ENCODE assay signal across 8 mouse cellular contexts in genomic region chr6:145340657-145341146, GRCm38 (mm10).
DNase-seq lines count a peak whose midpoint lies in the region; ATAC-seq lines count a peak whose summit lies in the region.

No protein-coding gene starts in this region.

- peak overlapping the region; percentile 69 for H3K4me2 ChIP-seq in heart, embryonic 11.5 days
- peak overlapping the region; percentile 98 for H3K4me2 ChIP-seq in kidney, embryonic 16.5 days (replicated peaks; ENCODE audit: low read depth, low read length)
- H3K4me2 ChIP-seq in liver, embryonic 11.5 days = peak overlapping the region; percentile 93
- H3K4me2 ChIP-seq in stomach, embryonic 14.5 days (replicated peaks; ENCODE audit: low read depth, low read length) = peak overlapping the region; percentile 58

- no peaks in the 10 kb centered on the region for H3K36me3 ChIP-seq in heart, embryonic 11.5 days (ENCODE audit: control insufficient read depth, insufficient read depth, low read length)
- no peaks in the 10 kb centered on the region for H3K36me3 ChIP-seq in kidney, embryonic 16.5 days (ENCODE audit: insufficient read depth, low read length)
- H3K36me3 ChIP-seq in liver, embryonic 11.5 days (ENCODE audit: control insufficient read depth, insufficient read depth, low read length) = no peaks in the 10 kb centered on the region
- H3K36me3 ChIP-seq in stomach, embryonic 14.5 days (ENCODE audit: control insufficient read depth, insufficient read depth, low read length) = no peaks in the 10 kb centered on the region

- H3K9ac ChIP-seq in heart, embryonic 11.5 days (ENCODE audit: low read depth, low read length) = peak overlapping the region; percentile 77
- peak overlapping the region; percentile 67 for H3K9ac ChIP-seq in kidney, embryonic 16.5 days (replicated peaks; ENCODE audit: low read length)
- H3K9ac ChIP-seq in liver, embryonic 11.5 days (ENCODE audit: low read depth, low read length) = peak overlapping the region; percentile 60
- H3K9ac ChIP-seq in stomach, embryonic 14.5 days (replicated peaks; ENCODE audit: low read depth, low read length) = peak overlapping the region; percentile 42; the same call in 1 of the 2 replicates

- peak; percentile 99 for DNase-seq in B cell, adult 2 months
- peak; percentile 98 for DNase-seq in brain, adult 2 months (ENCODE audit: low read depth, low spot score)
- DNase-seq in liver, embryonic 11.5 days (ENCODE audit: low spot score) = peak; percentile 98
- peak; percentile 98 for DNase-seq in naive thymus-derived CD4-positive, alpha-beta T cell, adult 2 months (ENCODE audit: low read depth)

- ATAC-seq in erythroblast, adult 5-6 weeks (replicated peaks; ENCODE audit: low FRiP score, poor library complexity, severe bottlenecking) = peak; percentile 97
- ATAC-seq in heart, embryonic 11.5 days (replicated peaks; ENCODE audit: insufficient number of reproducible peaks, low FRiP score, low TSS enrichment) = peak; percentile 96
- ATAC-seq in kidney, embryonic 16.5 days (ENCODE audit: low FRiP score, low TSS enrichment) = peak; percentile 97
- peak; percentile 96 for ATAC-seq in liver, embryonic 11.5 days (replicated peaks; ENCODE audit: low FRiP score)
- ATAC-seq in stomach, embryonic 14.5 days (ENCODE audit: insufficient number of reproducible peaks, insufficient read depth, low FRiP score, low read depth) = peak; percentile 96

- under 1% methylated on average over 37 of the region's 37 CpGs for WGBS in heart, embryonic 11.5 days (ENCODE audit: insufficient replicate concordance)
- under 1% methylated on average over 37 of the region's 37 CpGs for WGBS in kidney, embryonic 16.5 days
- WGBS in liver, embryonic 11.5 days = under 1% methylated on average over 37 of the region's 37 CpGs
- under 1% methylated on average over 35 of the region's 37 CpGs for WGBS in stomach, embryonic 14.5 days

- H3K9me3 ChIP-seq in heart, embryonic 11.5 days (replicated peaks; ENCODE audit: control insufficient read depth, low read length) = no peaks in the 10 kb centered on the region
- no peaks in the 10 kb centered on the region for H3K9me3 ChIP-seq in kidney, embryonic 16.5 days (ENCODE audit: low read length)
- H3K9me3 ChIP-seq in liver, embryonic 11.5 days (ENCODE audit: control insufficient read depth, low read length) = no peaks in the 10 kb centered on the region
- H3K9me3 ChIP-seq in stomach, embryonic 14.5 days (ENCODE audit: control insufficient read depth, low read depth, low read length) = no peaks in the 10 kb centered on the region

- peaks cover 14% of the 10 kb centered on the region; the same call in 1 of the 2 replicates for H3K4me1 ChIP-seq in heart, embryonic 11.5 days (ENCODE audit: control insufficient read depth, insufficient read depth, low read length)
- peaks cover 12% of the 10 kb centered on the region for H3K4me1 ChIP-seq in kidney, embryonic 16.5 days (ENCODE audit: insufficient read depth, low read length)
- H3K4me1 ChIP-seq in liver, embryonic 11.5 days (replicated peaks; ENCODE audit: control insufficient read depth, insufficient read depth, low read length) = peaks cover 16% of the 10 kb centered on the region
- H3K4me1 ChIP-seq in stomach, embryonic 14.5 days (ENCODE audit: control insufficient read depth, insufficient read depth, low read length) = no peaks in the 10 kb centered on the region

- peaks cover 12% of the 10 kb centered on the region for H3K27me3 ChIP-seq in heart, embryonic 11.5 days (ENCODE audit: control insufficient read depth, insufficient read depth, low read length)
- H3K27me3 ChIP-seq in kidney, embryonic 16.5 days (ENCODE audit: insufficient read depth, low read length) = no peaks in the 10 kb centered on the region
- H3K27me3 ChIP-seq in liver, embryonic 11.5 days (replicated peaks; ENCODE audit: control insufficient read depth, insufficient read depth, low read length) = 0 out of 2 replicates have a peak, but pooled peaks cover 5% of the 10 kb centered on the region
- no peaks in the 10 kb centered on the region for H3K27me3 ChIP-seq in stomach, embryonic 14.5 days (ENCODE audit: control insufficient read depth, insufficient read depth, low read length)

- H3K27ac ChIP-seq in heart, embryonic 11.5 days (ENCODE audit: low read depth, low read length) = peak overlapping the region; percentile 89
- peak overlapping the region; percentile 93 for H3K27ac ChIP-seq in kidney, embryonic 16.5 days (ENCODE audit: low read length)
- peak overlapping the region; percentile 75 for H3K27ac ChIP-seq in liver, embryonic 11.5 days (ENCODE audit: low read depth, low read length)
- H3K27ac ChIP-seq in stomach, embryonic 14.5 days (ENCODE audit: low read length) = peak overlapping the region; percentile 85

- peak overlapping the region; percentile 43 for H3K4me3 ChIP-seq in heart, embryonic 11.5 days (ENCODE audit: low read depth, low read length)
- H3K4me3 ChIP-seq in kidney, embryonic 16.5 days (ENCODE audit: low read length) = peak overlapping the region; percentile 57
- peak overlapping the region; percentile 57 for H3K4me3 ChIP-seq in liver, embryonic 11.5 days (ENCODE audit: low read depth, low read length)
- H3K4me3 ChIP-seq in stomach, embryonic 14.5 days (ENCODE audit: low read depth, low read length) = peak overlapping the region; percentile 32

Comparison
In these comparisons a context has a peak if more than half of its experiments do, and no peak if none do; other contexts are left out.
1. Peak in every context shown above with its lines: DNase-seq, ATAC-seq, H3K4me3 ChIP-seq and H3K27ac ChIP-seq.